Mouse (Mus musculus): Measurements from ENCODE around the gene Fam136a. TPM values are rescaled to one million over a fixed set of nuclear protein-coding genes. Genes with fewer than 3 reads are reported as not detected.

Gene Fam136a
- polyA plus RNA-seq, 1 experiment, result 40.8 TPM

DNA sequence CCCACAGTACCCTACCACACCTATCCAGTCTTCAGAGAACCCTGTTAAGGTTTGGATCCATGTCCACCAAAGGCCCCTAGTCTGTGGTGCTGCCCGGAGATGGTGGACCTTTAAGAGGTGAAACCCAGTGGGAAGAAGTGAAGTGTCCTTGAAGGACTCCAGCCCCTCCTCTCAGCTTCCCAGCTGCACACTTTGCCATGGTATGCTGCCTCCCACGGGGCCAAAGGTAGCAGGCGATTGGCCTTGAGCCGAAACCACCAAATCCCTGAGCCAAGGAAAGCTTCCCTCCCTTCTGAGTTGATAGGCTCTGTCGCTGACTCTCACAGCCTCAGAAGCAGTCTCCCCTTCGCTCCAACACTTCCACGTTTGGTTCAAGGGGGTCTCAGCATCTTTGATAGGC lies 4.8 kb upstream of the Fam136a start:
- no peak for TF ChIP-seq GATA1 (IDR thresholded peaks at IDR 0.05; ENCODE audit: low read length)

- no peak for TF ChIP-seq GATA1 (IDR thresholded peaks at IDR 0.05; ENCODE audit: low read length)
These were observed 4.1 kb upstream of the Fam136a start for GRCm38 (mm10) chr6:86361373-86361772.

DNA sequence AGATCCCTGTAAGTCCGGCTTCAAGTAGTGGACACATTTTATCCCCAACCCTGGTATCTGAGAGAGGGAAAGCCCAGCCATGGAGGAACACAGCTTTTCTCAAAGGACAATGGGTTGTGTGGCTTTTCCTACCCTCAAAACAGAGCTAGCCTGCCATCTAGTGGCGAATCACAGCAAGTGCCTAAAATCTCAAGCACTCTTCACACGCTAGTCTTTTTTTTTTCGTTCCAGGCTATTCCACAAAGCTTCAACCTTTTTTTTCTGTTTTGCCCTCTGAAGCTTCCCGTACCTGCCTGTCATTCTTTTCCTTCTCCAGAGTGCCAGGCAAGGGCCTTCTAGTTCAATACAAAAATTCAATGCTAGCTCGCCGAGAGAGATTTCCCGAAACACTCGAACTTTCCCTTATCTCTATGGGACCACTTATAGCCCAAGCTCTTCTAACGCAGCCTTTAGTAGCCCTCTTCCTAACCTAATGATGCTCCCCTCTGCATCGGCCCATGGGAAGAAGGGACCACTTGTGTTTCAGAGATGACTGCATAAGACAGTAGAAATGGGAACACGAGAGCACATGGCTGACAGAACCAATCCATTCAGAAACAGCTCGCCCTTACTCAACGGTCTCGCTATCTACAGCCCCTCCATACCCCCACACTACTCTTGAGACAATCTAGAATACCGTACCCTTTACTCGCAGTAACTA lies 854 bp upstream of the Fam136a start:
- no peak for TF ChIP-seq GATA1 (IDR thresholded peaks at IDR 0.05; ENCODE audit: low read length)

DNA sequence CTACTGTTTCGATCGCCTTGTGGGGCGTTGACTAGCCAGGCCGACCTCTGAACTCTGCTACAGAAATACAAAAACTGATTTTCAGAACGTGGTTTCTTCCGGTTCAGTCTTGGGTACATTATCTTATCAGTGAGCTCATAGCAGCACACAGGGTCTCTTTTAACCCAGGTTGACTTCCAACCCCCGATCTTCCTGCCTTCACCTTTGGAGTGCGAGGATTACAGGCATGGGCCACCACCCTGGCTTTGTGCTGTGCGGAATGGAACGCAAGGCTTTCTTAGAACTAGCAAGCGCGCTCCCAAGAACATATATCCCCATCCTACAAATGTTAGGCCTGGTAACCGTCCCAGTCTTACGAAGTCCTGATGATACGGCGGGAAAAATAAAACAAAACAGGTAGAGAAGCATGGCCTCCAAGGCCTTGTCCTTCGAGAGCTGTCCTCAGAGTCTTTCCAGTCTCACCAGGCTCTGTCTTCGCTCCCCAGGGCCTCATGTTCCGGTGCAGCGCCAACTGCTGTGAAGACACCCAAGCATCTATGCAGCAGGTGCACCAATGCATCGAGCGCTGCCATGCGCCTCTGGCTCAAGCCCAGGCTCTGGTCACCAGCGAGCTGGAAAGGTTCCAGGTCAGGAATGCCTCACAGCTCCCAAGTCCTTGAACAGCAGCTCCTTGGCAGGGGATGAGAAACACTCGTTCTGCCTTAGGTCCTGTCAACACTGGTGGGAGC lies 843 bp downstream of the Fam136a start:
- TF ChIP-seq GATA1 (IDR thresholded peaks at IDR 0.05; ENCODE audit: low read length), result no peak

DNA sequence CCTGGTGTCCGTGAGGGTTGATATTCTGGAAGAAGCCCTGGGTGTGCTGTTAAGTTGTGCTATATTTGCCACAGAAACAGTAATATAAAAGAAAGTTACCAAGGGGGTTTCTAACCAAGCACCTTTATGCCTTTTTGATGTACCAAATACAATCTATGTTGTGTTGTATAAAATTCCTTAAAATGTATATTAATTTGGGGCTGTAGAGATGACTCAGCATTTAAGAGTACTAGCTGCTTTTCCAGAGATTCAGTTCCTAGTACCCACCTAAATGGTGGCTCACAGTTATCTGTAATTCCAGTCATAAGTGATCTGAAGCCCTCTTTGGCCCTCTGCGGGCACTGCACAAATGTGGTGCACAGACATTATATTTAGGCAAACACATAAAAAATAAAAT lies 1.4 kb downstream of the Fam136a start:
- TF ChIP-seq GATA1 (IDR thresholded peaks at IDR 0.05; ENCODE audit: low read length), result no peak

GRCm38 (mm10) chr6:86368479-86368878 lies 3.0 kb downstream of the Fam136a start:
- no peak for TF ChIP-seq GATA1 (IDR thresholded peaks at IDR 0.05; ENCODE audit: low read length)

DNA sequence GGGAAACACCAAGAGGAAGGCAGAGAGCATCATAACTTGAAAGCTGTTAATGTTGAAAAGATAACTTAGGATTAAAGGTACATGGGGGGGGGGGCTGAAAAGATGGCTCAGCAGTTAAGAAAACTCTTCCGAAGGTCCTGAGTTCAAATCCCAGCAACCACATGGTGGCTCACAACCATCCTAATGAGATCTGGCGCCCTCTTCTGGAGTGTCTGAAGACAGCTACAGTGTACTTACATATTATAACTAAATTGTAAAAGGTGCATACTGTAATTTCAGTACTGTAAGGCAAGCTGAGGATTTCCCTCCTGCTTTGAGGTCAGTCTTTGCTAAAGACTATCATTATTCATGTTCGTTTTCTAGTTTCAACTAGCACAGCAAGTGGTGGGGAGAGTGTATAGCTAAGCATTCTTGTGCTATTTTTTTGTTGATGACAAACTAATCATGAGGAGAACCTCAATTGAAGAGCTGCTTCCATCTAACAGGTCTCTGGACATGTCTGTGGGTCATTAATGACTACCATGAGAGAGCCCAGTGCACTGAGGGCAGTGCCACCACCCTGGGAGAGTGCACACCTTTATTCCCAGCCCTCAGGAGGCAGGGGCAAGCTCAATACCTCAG lies 4.8 kb downstream of the Fam136a start:
- TF ChIP-seq GATA1 (IDR thresholded peaks at IDR 0.05; ENCODE audit: low read length), result no peak

DNA sequence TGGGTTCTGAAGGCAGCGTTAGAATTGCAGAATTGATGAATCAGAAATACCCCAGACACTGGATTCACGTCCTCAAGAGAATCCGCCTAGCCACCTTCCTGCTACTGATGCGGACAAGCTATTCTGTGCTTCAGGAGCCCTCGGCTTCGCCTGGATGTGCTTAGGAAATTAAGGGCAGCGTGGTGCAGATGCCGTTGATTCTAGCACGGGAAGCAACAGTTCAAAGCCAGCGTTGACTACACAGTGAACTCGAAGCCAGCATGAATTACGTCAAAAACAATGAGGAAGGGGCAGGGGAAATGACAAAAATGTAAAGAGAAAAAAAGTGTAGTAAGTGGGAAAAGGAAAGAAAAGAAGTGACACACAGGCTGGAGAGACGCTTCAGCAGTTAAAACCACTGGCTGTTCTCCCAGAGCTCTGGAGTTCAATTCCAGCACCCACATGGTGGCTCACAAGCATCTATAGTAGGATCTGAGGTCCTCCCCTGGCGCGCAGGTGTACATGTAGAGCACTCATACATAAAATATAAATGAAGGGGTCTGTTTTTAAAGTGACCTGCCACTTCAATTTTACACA lies 5.4 kb downstream of the Fam136a start, which contains the start of gene Snrpg:
Gene Snrpg, plus strand, starts transcription at position 541 of the 576 bp plus-strand sequence.
- no peak for TF ChIP-seq GATA1 (IDR thresholded peaks at IDR 0.05; ENCODE audit: low read length)

DNA sequence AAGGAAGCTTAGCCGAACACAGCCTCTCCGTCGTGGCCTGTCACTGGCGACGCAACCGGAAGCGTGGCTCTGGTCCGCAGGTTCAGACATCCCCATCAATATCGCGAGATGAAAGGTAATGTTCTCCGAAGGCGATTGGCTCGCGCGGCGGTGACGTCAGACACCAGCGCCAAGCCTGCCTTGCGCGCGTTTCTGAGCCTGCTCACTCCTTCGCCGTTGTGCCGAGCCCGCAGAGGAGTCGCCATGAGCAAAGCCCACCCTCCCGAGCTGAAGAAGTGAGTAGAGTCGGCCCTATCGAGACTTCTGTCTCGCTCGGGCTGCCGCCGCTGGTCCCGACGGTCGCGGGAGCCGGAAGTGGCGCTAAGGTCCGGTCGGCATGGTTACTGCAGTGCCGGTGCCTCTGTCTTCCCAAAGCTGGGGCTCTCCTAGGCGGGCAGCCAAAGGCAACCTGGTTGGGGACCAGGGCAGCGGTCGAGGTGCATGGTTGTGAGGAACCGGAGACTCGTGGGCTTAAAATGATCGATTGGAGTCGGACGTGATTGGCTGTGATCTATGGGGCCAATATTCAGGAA lies 6.0 kb downstream of the Fam136a start:
- no peak for TF ChIP-seq GATA1 (IDR thresholded peaks at IDR 0.05; ENCODE audit: low read length)

DNA sequence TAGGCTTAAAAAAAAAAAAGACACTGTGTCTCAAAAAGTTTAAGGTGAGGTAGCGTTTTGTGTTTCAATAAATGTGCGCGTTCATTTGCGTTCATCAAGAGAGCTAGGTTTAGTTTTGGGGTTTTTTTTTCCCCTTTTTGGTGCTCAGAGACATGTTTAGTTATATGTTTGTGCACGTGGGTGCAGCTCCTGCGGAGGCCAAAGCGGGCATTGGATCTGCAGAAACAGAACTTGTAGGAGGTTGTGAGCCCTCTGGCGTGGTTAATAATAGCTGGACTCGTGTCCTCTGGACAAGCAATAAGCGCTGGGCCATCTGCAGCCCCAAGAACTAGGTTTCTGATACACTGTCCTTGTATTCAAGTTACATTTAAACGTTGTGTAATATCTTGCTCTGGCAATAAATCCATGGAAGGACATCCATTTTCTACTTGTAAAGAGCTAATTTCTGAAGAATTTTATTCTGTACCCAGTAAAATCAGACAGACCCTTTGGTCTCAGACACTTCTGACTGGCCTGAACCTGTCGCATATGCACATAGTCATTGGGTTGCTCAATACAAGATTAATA lies 6.6 kb downstream of the Fam136a start:
- TF ChIP-seq GATA1 (IDR thresholded peaks at IDR 0.05; ENCODE audit: low read length), result no peak

DNA sequence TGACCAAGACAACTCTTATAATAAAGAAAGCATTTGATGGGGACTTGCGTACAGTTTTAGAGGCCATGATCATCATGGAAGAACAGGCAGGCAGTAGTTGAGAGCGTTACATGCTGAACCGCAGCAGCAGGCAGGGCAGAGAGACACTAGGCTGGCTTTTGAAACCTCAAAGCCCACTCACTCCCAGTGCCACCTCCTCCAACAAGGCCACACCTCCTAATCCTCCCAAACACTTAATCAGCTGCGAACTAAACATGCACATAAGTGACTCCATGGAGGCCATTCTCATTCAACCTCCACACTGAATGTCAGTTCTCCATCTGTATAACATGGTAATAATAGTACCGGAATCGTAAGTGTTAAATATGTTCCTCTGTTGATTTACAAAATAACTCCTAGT lies 8.1 kb downstream of the Fam136a start:
- no peak for TF ChIP-seq GATA1 (IDR thresholded peaks at IDR 0.05; ENCODE audit: low read length)

GRCm38 (mm10) chr6:86378341-86378740 lies 12.9 kb downstream of the Fam136a start:
- no peak for TF ChIP-seq GATA1 (IDR thresholded peaks at IDR 0.05; ENCODE audit: low read length)

- no peak for TF ChIP-seq GATA1 (IDR thresholded peaks at IDR 0.05; ENCODE audit: low read length)
These were observed 17.1 kb downstream of the Fam136a start for GRCm38 (mm10) chr6:86382551-86382950.

GRCm38 (mm10) chr6:86383370-86383769 lies 17.9 kb downstream of the Fam136a start:
- TF ChIP-seq GATA1 (IDR thresholded peaks at IDR 0.05; ENCODE audit: low read length), result no peak

DNA sequence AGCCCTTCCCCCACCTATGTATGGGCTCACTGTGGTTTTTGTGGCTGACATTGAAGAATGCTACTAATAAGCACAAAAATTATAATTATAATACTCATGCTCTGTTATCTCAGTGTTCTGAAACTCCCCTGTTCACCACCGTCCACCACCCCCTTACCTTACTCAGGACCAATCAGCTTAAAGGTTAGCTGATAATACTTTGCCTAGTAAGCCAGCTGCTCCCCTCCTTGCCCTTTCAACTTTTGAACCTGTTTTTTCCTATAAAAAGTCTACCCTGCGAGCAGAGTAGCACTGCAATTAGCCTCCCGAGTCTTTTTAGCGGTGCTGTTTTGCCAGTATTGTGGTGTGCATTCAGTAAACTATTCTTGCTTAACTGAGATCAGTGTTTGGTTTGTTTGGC lies 19.2 kb downstream of the Fam136a start:
- TF ChIP-seq GATA1 (IDR thresholded peaks at IDR 0.05; ENCODE audit: low read length), result no peak
